Mouse (Mus musculus): Measurements from ENCODE around the gene Pbx1.
"Not testable (repeated sequence)": the region's sequence is repeated elsewhere in the genome, so short reads cannot be mapped to it uniquely, and the experiment has no call there.

Gene Pbx1

DNA sequence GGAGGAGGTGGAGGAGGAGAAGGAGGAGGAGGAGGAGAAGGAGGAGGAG, at the start of gene Pbx1:
Gene Pbx1 (minus strand): TSS at position 39 of the 49 bp plus-strand sequence.
- DNase-seq (ENCODE audit: low spot score in 2 of 2): not testable (repeated sequence)

DNA sequence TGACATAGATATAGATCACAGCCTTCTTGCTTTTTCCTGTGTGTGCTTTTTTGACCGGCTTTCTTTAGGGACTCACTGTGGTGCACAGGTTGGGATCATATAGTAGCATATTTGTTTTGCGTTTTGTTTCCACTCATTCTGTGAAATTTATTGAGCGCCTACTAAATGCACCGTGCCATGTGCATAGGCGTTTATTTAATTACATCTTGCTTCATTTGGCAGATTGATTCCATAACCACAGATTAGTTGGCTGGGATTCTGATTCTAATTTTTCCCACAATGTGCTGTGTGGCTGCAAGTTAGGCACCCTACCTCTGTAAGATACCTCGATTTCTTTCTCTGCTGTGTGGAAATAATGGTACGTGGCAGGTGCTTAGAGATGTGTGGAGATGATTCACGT, 47.6 kb upstream of the Pbx1 start:
- DNase-seq (ENCODE audit: low spot score in 2 of 2): no peak

DNA sequence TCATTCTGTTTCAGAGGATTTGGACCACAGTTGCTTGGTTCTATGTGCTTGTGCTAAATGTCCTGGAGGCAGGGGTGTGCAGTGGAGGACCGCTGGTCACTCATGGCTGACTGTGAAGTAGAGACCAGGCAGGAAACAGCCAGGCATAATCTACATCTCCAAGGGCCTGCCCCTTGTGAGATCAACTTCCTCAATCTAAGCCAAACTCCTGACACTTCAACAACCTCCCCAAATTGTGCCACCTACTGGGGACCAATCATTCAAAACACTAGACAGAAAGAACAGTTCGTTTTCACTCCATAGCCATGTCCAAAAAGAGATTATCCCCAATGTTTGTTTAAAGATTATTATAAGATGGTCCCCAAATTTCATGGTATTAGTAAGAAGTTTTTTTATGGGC, 46.8 kb upstream of the Pbx1 start:
- DNase-seq (ENCODE audit: low spot score in 2 of 2): no peak

DNA sequence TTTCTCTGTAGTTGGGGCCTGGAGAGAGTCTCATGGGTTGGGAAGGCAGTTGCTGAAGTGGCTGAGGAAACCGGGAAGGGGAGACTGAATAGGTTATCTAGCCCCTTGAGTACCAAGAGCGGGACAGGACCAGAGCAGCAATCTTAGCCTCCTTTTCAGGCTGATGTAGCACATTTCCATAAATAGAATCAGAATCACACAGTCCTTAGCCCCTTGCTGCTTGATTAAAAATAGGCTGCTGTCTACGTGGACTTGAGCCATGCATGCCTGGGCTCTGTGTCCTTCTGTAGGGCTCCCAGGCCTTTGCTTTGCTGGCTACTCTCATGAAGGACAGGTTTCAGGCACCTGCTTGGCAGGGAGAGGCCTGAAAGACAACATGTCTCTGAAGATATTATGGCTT, 44.8 kb upstream of the Pbx1 start:
- DNase-seq (ENCODE audit: low spot score in 2 of 2): no peak

DNA sequence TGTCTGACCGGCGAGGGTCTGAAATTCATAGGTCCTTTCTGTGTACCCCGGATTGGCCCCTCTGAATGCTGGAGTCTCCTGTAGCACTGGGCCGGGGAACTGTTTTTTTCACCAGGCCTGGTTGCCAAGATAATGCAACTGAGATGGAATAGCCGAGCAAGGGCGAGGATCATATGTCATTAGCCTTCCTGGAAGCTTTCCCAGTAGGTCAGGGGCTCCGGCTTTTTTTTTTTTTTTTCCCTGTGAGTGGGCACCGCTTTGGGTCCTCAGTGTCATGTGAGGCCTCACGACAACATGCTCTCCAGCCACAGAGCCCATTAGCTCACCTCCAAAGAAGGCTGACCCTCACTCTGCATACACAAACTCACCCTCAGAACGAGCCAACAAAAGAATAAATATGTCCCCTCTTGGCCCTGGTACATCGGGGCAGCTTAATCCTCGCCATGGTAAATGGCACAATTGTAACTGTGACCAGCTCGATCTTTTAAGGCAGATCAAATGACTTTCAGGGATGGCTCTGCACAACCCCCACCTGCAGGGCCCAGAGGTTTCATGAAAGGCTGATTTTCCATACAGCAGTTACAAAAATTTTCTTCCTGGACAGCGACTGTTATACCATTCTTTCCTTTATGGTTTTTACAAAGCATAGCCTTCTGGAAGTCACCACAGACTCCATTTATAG, 44.3 kb upstream of the Pbx1 start:
- no peak for DNase-seq (ENCODE audit: low spot score in 2 of 2)

DNA sequence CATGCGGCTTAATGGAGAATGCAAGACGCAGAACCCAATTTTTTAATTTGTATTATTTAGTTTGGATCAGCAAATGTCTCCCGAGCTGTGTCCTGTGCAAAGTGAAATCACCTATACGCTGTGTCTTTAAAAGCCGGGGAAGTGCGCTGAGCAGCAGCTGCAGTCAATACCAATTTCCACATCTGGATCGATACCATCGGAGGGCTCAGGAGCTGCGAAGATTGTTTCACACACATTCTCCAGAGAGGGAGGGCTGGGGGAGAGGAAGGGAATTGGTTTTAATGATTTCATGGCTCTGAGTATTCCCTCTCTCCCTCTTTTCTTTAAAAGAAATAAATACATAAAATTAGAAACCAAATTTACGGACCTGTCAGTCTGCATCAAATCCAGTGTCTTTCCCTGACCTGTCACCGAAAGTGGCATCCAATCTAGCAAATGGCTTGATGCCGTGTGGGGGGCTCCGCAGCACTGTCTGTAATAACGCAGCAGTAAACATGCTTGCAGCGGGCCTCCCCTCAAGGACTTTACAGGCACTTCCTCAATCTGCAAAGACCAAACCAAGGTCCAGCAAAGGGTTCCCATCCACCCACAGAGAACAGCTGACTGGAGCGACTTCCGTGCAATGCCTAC, 43.6 kb upstream of the Pbx1 start:
- no peak for DNase-seq (ENCODE audit: low spot score in 2 of 2)

DNA sequence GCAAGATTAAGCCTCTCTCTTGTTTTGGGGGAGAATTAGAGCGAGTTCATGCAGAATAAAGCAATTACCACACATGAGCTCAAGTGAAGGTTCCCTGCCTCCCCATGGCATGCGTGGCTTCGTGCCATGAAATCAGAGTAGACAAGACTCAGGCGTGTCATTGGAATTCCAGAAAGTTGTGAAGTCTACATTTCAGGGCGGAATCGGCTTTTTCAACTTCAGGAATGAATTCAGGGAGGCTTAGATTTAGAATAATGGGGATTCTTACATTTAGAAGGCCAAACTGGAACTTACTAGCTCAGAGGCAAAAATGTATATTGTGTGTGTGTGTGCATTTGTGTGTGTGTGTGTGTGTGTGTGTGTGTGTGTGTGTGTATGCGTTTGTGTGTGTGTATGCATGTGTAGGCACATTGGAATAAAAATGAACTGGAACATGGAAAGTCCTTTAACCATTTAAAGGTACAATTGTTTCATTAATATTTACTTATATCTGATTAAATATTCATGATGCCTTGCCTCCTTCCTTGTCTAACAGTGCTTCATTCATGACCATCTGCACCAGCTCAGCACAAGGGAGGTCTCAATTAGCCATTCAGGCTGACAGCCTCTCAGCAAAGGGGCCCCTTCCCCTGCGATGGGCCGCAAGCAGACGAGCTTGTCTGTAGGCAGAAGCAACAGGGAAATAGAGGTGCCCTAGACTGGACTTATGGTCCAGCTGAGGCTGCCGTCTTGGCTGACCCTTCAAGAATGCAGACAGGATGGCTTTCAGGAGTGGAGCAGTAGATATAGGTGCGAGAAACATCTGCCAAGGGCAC, 41.4 kb upstream of the Pbx1 start:
- peak in 1 of 2 experiments; percentile 24 for DNase-seq (ENCODE audit: low spot score in 2 of 2)

DNA sequence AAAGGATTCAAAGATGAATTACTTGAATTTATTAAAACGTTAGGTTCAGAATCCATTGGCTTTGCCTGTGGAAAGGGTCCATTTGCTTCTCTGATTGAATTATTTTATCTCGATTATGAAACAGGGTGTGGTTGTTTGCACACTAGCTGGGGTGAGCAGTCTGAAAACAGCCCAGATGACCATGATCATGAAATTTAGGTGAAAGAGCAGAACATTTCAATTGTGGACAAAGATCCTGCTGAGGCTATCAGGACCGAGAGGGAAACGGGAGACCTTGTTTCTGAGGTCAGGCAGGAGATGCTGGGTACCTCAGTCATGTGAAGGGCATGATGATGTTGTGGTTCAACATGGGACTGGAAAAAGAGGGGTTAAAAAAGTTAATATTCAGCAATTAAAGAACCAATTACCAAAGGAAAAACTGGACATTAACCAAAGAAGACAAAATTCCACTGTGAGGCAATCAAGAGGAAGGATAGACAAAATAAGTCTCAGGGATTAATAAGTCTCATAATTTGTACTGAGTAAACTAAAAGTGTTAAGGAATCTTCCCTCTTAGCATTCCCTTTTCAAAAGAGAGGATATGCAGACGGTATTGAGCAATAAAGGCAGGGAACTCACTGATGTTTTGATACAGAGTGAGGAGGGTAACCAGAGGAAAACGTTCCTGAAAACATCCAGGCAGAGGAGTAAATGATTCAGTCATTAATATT, 40.6 kb upstream of the Pbx1 start:
- DNase-seq (ENCODE audit: low spot score in 2 of 2): peak in 1 of 2 experiments; percentile 22

DNA sequence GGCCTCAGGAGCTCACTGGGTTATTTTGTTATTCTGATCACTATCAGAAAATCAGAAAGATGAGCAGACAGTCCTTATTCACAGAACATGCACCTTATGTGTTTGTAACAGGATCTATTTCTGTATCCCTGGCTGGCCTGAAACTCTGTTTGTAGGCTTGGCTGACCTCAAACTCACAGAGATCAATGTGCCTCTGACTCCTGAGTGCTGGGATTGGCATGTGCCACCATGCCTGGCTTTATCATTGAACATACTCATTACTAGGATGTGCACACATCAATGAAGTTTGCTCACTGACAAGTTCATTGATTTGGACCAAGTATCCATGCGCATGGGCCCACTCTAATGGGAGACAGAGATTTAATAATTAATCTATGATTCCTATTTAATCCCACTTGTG, 27.4 kb upstream of the Pbx1 start:
- DNase-seq (ENCODE audit: low spot score in 2 of 2): no peak

DNA sequence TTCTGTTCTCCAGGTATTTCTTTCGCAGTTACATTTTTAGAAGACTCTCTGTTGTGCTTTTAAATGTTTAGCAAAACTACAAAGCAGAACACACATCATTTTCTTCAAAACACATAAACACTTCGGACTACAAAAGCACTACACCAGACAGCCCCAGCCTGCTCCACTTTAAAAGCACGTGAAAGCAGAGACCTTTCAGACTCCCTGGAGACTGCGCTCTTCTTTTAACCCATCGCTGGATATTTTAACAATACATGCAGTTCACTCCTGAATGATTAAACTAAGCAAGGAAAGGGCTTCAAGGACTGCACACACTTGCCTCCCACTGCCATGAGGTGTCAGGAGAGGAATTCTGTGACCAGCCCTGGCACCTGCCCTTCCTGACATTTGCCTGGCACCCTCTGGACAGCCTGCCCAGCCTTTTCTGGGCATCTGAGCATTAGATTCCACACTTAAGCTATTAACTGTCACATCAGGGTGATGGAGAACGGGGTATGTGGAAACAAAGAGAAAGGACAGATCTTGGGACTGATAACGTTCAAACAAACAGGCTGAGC, 25.2 kb upstream of the Pbx1 start:
- peak in 1 of 2 experiments; percentile 9 for DNase-seq (ENCODE audit: low spot score in 2 of 2)

DNA sequence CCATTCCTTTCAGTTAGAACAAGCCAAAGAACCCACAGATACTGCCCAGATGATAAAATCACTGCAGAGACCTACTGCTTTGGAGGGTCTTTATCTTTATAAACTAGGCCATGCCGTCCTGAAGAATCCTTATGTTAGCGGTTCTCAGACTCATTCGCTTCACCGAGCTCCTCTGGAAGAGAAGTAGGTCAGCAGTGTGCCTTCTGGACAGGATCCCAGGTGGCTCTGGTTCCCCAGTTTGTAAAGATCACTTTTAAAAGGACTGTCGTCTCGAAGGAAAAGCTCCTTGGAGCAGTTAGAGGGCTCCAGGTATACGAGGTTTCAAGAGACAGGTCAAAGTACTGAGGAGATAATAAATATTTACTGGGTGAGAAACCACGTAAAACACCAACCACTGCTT, 23.1 kb upstream of the Pbx1 start:
- DNase-seq (ENCODE audit: low spot score in 2 of 2): no peak

DNA sequence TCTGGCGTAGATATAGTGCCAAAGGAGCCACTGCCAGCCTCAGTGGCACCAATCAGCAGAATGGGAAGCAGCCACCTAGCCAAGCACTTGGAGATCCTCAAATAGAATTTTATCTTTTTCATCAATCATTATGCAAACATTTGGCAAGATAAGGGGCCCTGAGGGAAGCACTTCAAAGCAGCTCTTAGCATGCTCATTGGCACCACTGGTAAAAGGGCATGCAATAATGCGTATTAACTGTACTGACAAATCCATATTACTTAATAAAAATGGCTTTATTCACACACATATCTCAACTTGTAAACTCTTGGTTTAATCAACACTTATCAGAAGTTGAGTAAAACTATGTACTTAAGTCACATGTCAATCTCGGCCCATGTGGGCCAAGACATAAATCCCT, 1.6 kb upstream of the Pbx1 start:
- no peak for DNase-seq (ENCODE audit: low spot score in 2 of 2)

DNA sequence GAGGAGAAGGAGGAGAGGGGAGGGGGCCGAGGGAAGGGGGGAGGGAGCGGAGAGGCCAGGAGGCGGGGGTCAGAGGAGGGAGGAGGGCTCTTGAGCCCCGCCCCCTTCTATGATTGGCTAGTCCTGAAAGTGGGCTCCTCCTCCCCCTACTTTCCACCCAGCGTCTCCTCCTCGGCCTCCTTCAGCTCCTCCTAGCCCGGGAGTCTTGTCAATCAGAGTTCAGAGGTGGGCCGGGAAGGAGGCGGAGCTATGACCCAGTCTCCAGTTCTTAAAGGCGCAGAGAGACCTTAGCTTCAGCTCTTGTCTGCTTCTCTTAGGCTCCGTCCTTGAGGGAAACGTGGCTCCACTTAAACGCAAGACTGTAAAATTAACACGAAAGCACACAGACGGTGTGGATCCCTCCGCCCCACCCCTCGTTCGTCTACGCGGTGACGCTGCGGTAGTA, 233 bp upstream of the Pbx1 start:
- DNase-seq (ENCODE audit: low spot score in 2 of 2): peak; percentile 79 to 97

DNA sequence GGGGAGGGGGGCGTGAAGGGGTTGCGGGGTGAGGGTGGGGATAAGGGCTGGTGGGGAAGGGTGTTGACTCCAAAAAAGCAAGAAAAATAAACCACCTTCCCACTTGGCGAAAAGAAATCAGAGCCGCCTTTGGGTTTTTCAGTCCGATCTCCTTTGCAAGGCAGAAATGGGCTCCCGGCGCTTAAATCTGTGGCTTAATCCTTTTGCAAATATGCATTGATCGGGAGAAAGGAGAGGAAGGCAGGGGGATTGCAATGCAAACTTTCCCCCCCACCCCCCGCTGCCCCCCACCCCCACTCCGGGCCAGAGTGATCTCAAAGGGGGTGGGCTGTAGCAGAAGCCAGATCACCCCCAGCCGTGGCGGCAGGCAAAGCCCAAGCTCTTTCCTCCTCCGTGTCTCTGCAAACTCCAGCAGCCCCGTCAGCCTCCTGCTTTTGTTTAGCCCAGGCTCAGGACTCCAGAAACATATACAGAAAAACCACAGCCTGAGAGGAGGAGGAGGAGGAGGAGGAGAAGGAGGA, 299 bp downstream of the Pbx1 start:
- peak in 1 of 2 experiments; percentile 86 for DNase-seq (ENCODE audit: low spot score in 2 of 2)

DNA sequence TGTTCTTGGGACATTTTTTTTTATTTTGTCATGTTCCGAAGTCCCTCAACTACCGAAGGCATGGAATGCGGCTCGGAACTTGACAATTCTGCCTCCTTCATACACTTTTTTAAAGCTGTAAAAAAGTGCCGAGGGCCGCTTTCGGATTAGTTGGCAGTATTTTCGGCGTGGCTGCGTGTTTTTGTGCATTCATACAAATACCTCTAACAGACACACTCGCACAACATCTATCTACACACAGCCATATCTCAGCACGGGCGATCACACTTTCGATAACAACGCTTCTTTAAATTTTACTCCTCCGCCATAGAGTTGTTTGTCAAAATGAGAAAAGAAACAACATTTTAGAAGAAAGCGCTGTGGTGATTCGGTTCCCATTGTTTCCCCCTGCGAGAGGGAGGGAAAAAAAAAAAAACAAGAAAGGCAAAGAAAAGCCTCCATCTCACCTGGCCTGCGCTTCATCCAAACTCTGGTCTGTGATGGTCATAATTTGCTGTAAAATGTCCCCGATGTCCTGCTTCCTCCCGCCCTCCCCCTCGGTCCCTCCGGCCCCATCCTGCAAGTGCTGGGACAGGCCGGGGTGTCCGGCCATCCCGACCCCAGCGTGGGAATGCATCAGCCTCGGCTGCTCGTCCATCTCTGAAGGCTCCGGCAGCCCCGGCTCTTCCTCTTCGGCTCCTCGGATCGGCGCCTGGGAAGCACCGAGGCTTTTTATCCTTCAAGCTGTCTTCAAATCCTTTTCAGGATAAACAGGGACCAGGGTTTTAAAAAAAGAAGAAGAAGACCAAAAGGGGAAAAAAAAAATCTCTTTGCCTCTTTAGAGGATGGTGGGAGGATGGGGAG, 981 bp downstream of the Pbx1 start:
- no peak for DNase-seq (ENCODE audit: low spot score in 2 of 2)

DNA sequence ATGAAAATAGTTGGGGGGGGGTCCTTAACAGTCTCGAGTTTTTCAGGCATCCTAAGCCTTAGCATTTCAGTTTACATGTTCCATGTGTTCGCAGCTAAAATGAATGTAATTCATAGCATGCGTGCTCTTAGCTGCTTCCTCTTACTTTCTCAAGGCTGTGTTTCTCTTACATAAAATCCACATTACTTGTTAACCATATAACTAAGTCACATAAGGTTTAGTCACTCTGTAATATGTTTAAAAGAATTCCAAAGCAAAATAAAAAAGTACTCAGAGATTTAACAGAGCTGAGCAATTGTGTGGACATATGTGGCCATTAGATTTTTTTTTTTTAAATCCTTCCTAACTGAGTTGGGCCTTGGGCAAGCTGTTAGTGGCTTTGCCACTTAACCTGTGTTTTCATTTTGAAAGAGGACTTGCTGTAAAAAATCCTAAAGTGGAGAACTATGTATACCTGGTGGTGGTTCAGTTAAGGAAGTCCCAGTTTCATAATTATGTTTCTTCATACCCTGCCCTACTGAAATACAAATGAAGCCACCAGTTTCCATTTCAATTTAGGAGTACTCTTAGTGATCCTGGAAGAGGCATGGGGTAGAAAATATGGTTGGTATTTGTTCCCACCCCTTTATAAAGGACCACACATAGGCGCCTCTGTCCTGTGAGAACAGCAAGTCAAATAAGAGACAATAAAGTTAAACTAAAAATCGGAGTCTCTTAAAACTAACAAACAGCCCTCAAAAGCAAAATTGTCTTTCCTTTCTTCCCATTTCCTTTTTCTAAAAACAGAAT, 2.0 kb downstream of the Pbx1 start:
- no peak for DNase-seq (ENCODE audit: low spot score in 2 of 2)

DNA sequence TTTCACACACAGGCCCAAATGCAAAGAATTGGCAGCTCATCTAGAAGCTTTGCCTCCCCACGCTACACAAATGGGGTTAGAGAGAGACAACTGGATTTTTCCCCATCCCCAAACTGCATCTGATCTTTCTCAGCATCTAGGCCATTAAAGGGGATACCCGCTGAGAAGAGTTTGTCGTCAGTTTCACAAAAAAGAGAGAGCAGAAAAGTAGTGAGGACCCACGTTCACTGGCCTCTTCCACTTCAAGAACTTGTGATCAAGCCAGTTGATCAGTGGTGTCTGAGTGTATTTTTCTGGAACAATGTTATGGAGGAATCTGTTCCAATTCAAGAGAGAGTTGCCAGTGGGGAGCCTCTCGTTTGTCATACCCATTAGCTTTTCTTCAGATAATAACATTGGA, 2.7 kb downstream of the Pbx1 start:
- DNase-seq (ENCODE audit: low spot score in 2 of 2): no peak

DNA sequence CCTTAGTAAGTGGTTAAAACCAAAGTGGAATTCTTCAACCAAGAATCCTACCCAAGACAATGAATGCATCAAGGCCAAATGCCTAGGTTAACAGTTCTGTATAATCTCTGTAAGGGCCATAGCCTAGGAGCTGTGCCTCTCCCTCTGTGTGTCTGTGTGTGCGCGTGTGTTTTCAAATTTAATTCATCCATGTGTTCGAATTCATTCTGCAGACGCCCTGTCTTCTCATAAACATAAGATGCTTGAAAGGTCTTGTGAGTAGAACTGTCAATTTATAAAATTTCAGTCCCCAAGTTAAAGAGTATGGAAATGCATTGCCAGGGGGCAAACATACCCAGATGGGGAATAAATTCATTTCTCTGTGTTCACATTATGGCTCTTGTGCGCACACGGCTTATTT, 3.8 kb downstream of the Pbx1 start:
- no peak for DNase-seq (ENCODE audit: low spot score in 2 of 2)

DNA sequence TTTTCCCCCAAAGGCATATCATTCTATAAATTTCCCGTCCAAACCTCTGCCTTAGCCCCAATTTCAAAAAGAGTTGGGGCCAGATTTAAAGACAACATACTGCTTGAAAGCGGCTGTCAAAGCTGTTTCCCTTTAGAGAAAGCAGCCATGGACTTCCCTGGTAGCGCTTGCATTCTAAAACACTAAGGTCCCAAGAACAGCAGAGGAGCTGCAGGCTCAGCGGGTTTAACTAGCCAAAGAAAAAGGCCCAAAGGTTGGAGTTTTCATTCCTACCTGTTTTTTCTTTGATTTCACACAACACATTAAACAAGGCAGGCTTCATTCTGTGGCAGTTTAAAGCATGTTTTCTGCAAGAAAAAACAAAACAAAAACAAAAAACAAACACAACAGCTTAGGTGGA, 4.5 kb downstream of the Pbx1 start:
- no peak for DNase-seq (ENCODE audit: low spot score in 2 of 2)

DNA sequence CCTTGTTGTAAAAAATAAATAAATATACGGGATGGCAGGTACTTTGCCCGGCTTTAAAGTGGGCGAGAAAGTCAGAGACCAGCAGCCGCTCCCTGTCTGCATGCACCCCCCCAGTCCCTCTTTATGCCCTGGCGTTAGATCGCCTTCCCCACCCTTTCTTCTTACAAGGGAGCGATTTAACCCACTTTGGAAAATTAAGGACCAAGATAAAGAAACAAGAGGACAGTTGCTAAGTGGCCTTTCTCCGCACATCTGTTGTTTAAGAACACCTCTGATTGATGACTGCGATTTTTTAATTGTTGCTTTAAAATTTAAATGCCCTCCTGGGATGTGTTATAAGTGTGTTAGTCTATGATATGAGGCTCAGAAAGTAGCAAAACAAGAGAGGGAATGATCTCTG, 5.2 kb downstream of the Pbx1 start:
- DNase-seq (ENCODE audit: low spot score in 2 of 2): no peak

DNA sequence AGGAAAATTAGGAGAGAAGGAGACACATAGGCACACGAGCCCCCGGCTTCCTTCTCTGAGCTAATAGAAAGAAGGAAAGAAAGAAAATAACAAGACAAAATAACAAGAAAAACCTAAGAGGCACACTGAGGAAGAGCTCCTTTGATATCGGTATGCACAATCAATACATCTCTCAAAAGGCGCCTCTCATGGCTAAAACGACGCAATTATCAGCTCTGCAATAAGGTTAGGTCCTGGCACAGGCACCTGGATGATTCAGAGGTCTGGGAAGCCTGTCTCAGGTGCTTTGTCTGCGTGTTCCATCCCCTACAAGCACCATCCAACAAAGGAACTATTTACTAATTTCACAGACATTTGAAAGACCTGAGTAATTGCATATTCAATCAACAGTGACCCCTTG, 5.8 kb downstream of the Pbx1 start:
- no peak for DNase-seq (ENCODE audit: low spot score in 2 of 2)
